8 mouse cellular contexts compared by ENCODE assay signal in genomic region chr4:101366905-101367679, GRCm38 (mm10). TPM values are rescaled to one million over a fixed set of nuclear protein-coding genes. Genes with fewer than 3 reads are reported as not detected.
A peak's percentile ranks its signal among the peaks of the same experiment; 100 is the strongest.
DNase-seq lines count a peak whose midpoint lies in the region; ATAC-seq and TF ChIP-seq lines count a peak whose summit lies in the region.
"Had no signal": no experiment of that assay in that cellular context is flagged by ENCODE, and none has a peak within 500 bp of the region (broad histone marks: within the 10 kb centered on the region; RNA-seq: fewer than 3 reads in every experiment).

No protein-coding gene starts in this region.

- ATAC-seq in neural tube, embryonic 15.5 days (ENCODE audit: low FRiP score) = no peak
- no peak for ATAC-seq in Patski
- no peak for ATAC-seq in hindbrain, embryonic 14.5 days (ENCODE audit: low FRiP score)
- no peak for ATAC-seq in liver, postnatal 0 days
- peak; percentile 48; the same call in 1 of the 2 replicates for ATAC-seq in neural tube, embryonic 12.5 days (ENCODE audit: low FRiP score, low read depth)

- no peak overlapping the region for H3K27ac ChIP-seq in neural tube, embryonic 15.5 days (replicated peaks)
- H3K27ac ChIP-seq in hindbrain, embryonic 14.5 days = no peak overlapping the region
- H3K27ac ChIP-seq in liver, postnatal 0 days (ENCODE audit: low read depth) = no peak overlapping the region
- no peak overlapping the region for H3K27ac ChIP-seq in neural tube, embryonic 12.5 days
- H3K27ac ChIP-seq: lung, embryonic 15.5 days had no signal

- no peak for TF ChIP-seq EP300 in liver, postnatal 0 days (IDR thresholded peaks at IDR 0.05; ENCODE audit: low read depth)

- 66% methylated on average over 13 of the region's 13 CpGs for WGBS in neural tube, embryonic 15.5 days
- WGBS in hindbrain, embryonic 14.5 days = 64% methylated on average over 13 of the region's 13 CpGs
- 53% methylated on average over 13 of the region's 13 CpGs for WGBS in liver, postnatal 0 days (ENCODE audit: insufficient replicate concordance)
- 68% methylated on average over 13 of the region's 13 CpGs for WGBS in neural tube, embryonic 12.5 days

- H3K9ac ChIP-seq in neural tube, embryonic 15.5 days (replicated peaks) = no peak overlapping the region
- no peak overlapping the region for H3K9ac ChIP-seq in hindbrain, embryonic 14.5 days
- H3K9ac ChIP-seq in liver, postnatal 0 days (replicated peaks) = no peak overlapping the region
- no peak overlapping the region for H3K9ac ChIP-seq in neural tube, embryonic 12.5 days
- H3K9ac ChIP-seq: lung, embryonic 15.5 days had no signal

- peak; percentile 31 for DNase-seq in neural tube, embryonic 10.5 days (ENCODE audit: extremely low spot score, low spot score)
- no peak for DNase-seq in Patski (ENCODE audit: low read depth, low spot score)
- peak; percentile 48 to 69 for DNase-seq in cerebellum, postnatal 36 days
- peak; percentile 66 for DNase-seq in hindbrain, embryonic 14.5 days (ENCODE audit: low spot score)
- DNase-seq in liver, postnatal 0 days = peak; percentile 47

- H3K36me3 ChIP-seq in neural tube, embryonic 15.5 days = no peaks in the 10 kb centered on the region
- H3K36me3 ChIP-seq in hindbrain, embryonic 14.5 days (replicated peaks; ENCODE audit: control insufficient read depth, insufficient read depth) = no peaks in the 10 kb centered on the region
- no peaks in the 10 kb centered on the region for H3K36me3 ChIP-seq in liver, postnatal 0 days (replicated peaks; ENCODE audit: insufficient read depth, low read length)
- H3K36me3 ChIP-seq in neural tube, embryonic 12.5 days = no peaks in the 10 kb centered on the region
- H3K36me3 ChIP-seq: lung, embryonic 15.5 days had no signal

- peak; percentile 45 for TF ChIP-seq CTCF in Patski (IDR thresholded peaks at IDR 0.05)
- peak; percentile 84 for TF ChIP-seq CTCF in liver, postnatal 0 days (IDR thresholded peaks at IDR 0.05; ENCODE audit: low read depth)

- H3K4me2 ChIP-seq in neural tube, embryonic 15.5 days = no peak overlapping the region
- no peak overlapping the region for H3K4me2 ChIP-seq in hindbrain, embryonic 14.5 days (replicated peaks)
- no peak overlapping the region for H3K4me2 ChIP-seq in liver, postnatal 0 days (ENCODE audit: low read depth, low read length)
- no peak overlapping the region for H3K4me2 ChIP-seq in neural tube, embryonic 12.5 days (replicated peaks)
- H3K4me2 ChIP-seq: lung, embryonic 15.5 days had no signal

- H3K9me3 ChIP-seq in neural tube, embryonic 15.5 days (replicated peaks) = no peaks in the 10 kb centered on the region
- no peaks in the 10 kb centered on the region for H3K9me3 ChIP-seq in hindbrain, embryonic 14.5 days (ENCODE audit: control insufficient read depth, low read length)
- no peaks in the 10 kb centered on the region for H3K9me3 ChIP-seq in liver, postnatal 0 days (ENCODE audit: low read length)
- no peaks in the 10 kb centered on the region for H3K9me3 ChIP-seq in neural tube, embryonic 12.5 days
- H3K9me3 ChIP-seq: lung, embryonic 15.5 days had no signal

- POLR2A ChIA-PET in Patski (lab: Charles Lee) = interaction anchor here (0.6 to 0.8 kb wide), 2 partner anchors 10 to 34 kb away, joined by 3 to 4 read pairs; no protein-coding TSS in a partner anchor

- no peaks in the 10 kb centered on the region for H3K27me3 ChIP-seq in neural tube, embryonic 15.5 days (replicated peaks)
- no peaks in the 10 kb centered on the region for H3K27me3 ChIP-seq in Patski
- no peaks in the 10 kb centered on the region for H3K27me3 ChIP-seq in hindbrain, embryonic 14.5 days (ENCODE audit: control insufficient read depth, insufficient read depth, low read length)
- H3K27me3 ChIP-seq in liver, postnatal 0 days (ENCODE audit: insufficient read depth, low read length) = no peaks in the 10 kb centered on the region
- no peaks in the 10 kb centered on the region for H3K27me3 ChIP-seq in neural tube, embryonic 12.5 days (replicated peaks)
- H3K27me3 ChIP-seq: lung, embryonic 15.5 days had no signal

- H3K4me3 ChIP-seq in neural tube, embryonic 15.5 days (replicated peaks) = no peak overlapping the region
- no peak overlapping the region for H3K4me3 ChIP-seq in hindbrain, embryonic 14.5 days (replicated peaks; ENCODE audit: low read length)
- no peak overlapping the region for H3K4me3 ChIP-seq in liver, postnatal 0 days (ENCODE audit: low read depth, low read length)
- no peak overlapping the region for H3K4me3 ChIP-seq in neural tube, embryonic 12.5 days
- H3K4me3 ChIP-seq: lung, embryonic 15.5 days had no signal

- in situ Hi-C loops in Patski (cut with MboI; ENCODE audit: low pct_unique_long_range_greater_than_20kb) = no loop called here

- H3K4me1 ChIP-seq in neural tube, embryonic 15.5 days = no peaks in the 10 kb centered on the region
- 0 out of 2 replicates have a peak, but pooled peaks cover 3% of the 10 kb centered on the region for H3K4me1 ChIP-seq in hindbrain, embryonic 14.5 days (replicated peaks; ENCODE audit: control insufficient read depth, insufficient read depth, low read length)
- H3K4me1 ChIP-seq in liver, postnatal 0 days (ENCODE audit: insufficient read depth) = no peaks in the 10 kb centered on the region
- H3K4me1 ChIP-seq in neural tube, embryonic 12.5 days = no peaks in the 10 kb centered on the region
- H3K4me1 ChIP-seq: lung, embryonic 15.5 days had no signal

- CTCF ChIA-PET in Patski (lab: Charles Lee) = interaction anchor here (0.7 to 2.1 kb wide), 10 partner anchors 9 to 92 kb away, joined by 3 to 23 read pairs (median 4); no protein-coding TSS in a partner anchor

RNA-seq across cellular contexts. Expression of gene Ak4, which starts 52.0 kb away (rescaled TPM):
- 7.4 and 7.8 TPM in 2 replicates for polyA plus RNA-seq in neural tube, embryonic 15.5 days (2015; fragmentation: Nextera tagmentation; extraction: Ambion mirVana)
- 8.8 TPM for polyA plus RNA-seq in Patski (2021)
- 3.2 and 4.2 TPM in 2 replicates for polyA plus RNA-seq in hindbrain, embryonic 14.5 days (2014; fragmentation: Nextera tagmentation; extraction: Ambion mirVana)
- 27.1 and 31.3 TPM in 2 replicates for polyA plus RNA-seq in liver, postnatal 0 days (2015; fragmentation: Nextera tagmentation; extraction: Ambion mirVana)
- 10.4 and 12.0 TPM in 2 replicates for polyA plus RNA-seq in neural tube, embryonic 12.5 days (2016; fragmentation: Nextera tagmentation; extraction: Ambion mirVana)
